Mouse (Mus musculus): ENCODE measurements around the gene Ank.
"Not testable (repeated sequence)": the region's sequence is repeated elsewhere in the genome, so short reads cannot be mapped to it uniquely, and the experiment has no call there.

Ank gene

GRCm38 (mm10) chr15:27461336-27462245, 4.9 kb upstream of the Ank start:
- no peak overlapping the region for H3K4me3 ChIP-seq (replicated peaks; ENCODE audit: low read length)
- H3K9me3 ChIP-seq (ENCODE audit: low read length): no peaks in the 10 kb centered on the region
- no peaks in the 10 kb centered on the region for H3K36me3 ChIP-seq (ENCODE audit: insufficient read depth, low read length)
- peaks cover 45% of the 10 kb centered on the region for H3K4me1 ChIP-seq (replicated peaks; ENCODE audit: low read depth, low read length)
- peaks cover 10% of the 10 kb centered on the region for H3K27me3 ChIP-seq (ENCODE audit: insufficient read depth, low read length)
- TF ChIP-seq POU5F1 (IDR thresholded peaks at IDR 0.05; ENCODE audit: borderline replicate concordance, low read length) (no peak), NANOG (IDR thresholded peaks at IDR 0.05; ENCODE audit: borderline replicate concordance, low read length) (no peak), CTCF (conservative IDR thresholded peaks at IDR 0.05; ENCODE audit: low read length) (no peak)

- H3K36me3 ChIP-seq (ENCODE audit: insufficient read depth, low read length): no peaks in the 10 kb centered on the region
- H3K9me3 ChIP-seq (ENCODE audit: low read length): no peaks in the 10 kb centered on the region
- peaks cover 24% of the 10 kb centered on the region for H3K27me3 ChIP-seq (ENCODE audit: insufficient read depth, low read length)
- no peak overlapping the region for H3K4me3 ChIP-seq (replicated peaks; ENCODE audit: low read length)
- H3K4me1 ChIP-seq (replicated peaks; ENCODE audit: low read depth, low read length): peaks cover 47% of the 10 kb centered on the region
- peak; percentile 50 for TF ChIP-seq CTCF (conservative IDR thresholded peaks at IDR 0.05; ENCODE audit: low read length)
- TF ChIP-seq POU5F1 (IDR thresholded peaks at IDR 0.05; ENCODE audit: borderline replicate concordance, low read length): no peak
Measured at GRCm38 (mm10) chr15:27463876-27464275, 2.6 kb upstream of the Ank start.

- peak overlapping the region; percentile 87 for H3K4me3 ChIP-seq (replicated peaks; ENCODE audit: low read length)
- no peaks in the 10 kb centered on the region for H3K36me3 ChIP-seq (ENCODE audit: insufficient read depth, low read length)
- TF ChIP-seq POU5F1 (IDR thresholded peaks at IDR 0.05; ENCODE audit: borderline replicate concordance, low read length) (no peak), NANOG (IDR thresholded peaks at IDR 0.05; ENCODE audit: borderline replicate concordance, low read length) (no peak), CTCF (conservative IDR thresholded peaks at IDR 0.05; ENCODE audit: low read length) (no peak)
- peaks cover 44% of the 10 kb centered on the region for H3K4me1 ChIP-seq (replicated peaks; ENCODE audit: low read depth, low read length)
- peaks cover 24% of the 10 kb centered on the region for H3K27me3 ChIP-seq (ENCODE audit: insufficient read depth, low read length)
- no peaks in the 10 kb centered on the region for H3K9me3 ChIP-seq (ENCODE audit: low read length)
Measured at GRCm38 (mm10) chr15:27465391-27466005, 979 bp upstream of the Ank start.

GRCm38 (mm10) chr15:27467081-27467491, 609 bp downstream of the Ank start:
- Histone ChIP-seq H3K36me3 (ENCODE audit: insufficient read depth, low read length) (no peaks in the 10 kb centered on the region), H3K9me3 (ENCODE audit: low read length) (no peaks in the 10 kb centered on the region), H3K4me1 (replicated peaks; ENCODE audit: low read depth, low read length) (peaks cover 37% of the 10 kb centered on the region), H3K27me3 (ENCODE audit: insufficient read depth, low read length) (peaks cover 24% of the 10 kb centered on the region), H3K4me3 (replicated peaks; ENCODE audit: low read length) (peak overlapping the region; percentile 87)
- TF ChIP-seq NANOG (IDR thresholded peaks at IDR 0.05; ENCODE audit: borderline replicate concordance, low read length): no peak
- TF ChIP-seq CTCF (conservative IDR thresholded peaks at IDR 0.05; ENCODE audit: low read length): no peak
- no peak for TF ChIP-seq POU5F1 (IDR thresholded peaks at IDR 0.05; ENCODE audit: borderline replicate concordance, low read length)

- no peaks in the 10 kb centered on the region for H3K9me3 ChIP-seq (ENCODE audit: low read length)
- peaks cover 33% of the 10 kb centered on the region for H3K4me1 ChIP-seq (replicated peaks; ENCODE audit: low read depth, low read length)
- TF ChIP-seq POU5F1 (IDR thresholded peaks at IDR 0.05; ENCODE audit: borderline replicate concordance, low read length) (no peak), CTCF (conservative IDR thresholded peaks at IDR 0.05; ENCODE audit: low read length) (no peak), NANOG (IDR thresholded peaks at IDR 0.05; ENCODE audit: borderline replicate concordance, low read length) (no peak)
- peaks cover 24% of the 10 kb centered on the region for H3K27me3 ChIP-seq (ENCODE audit: insufficient read depth, low read length)
- no peaks in the 10 kb centered on the region for H3K36me3 ChIP-seq (ENCODE audit: insufficient read depth, low read length)
- peak overlapping the region; percentile 87; the same call in 1 of the 2 replicates for H3K4me3 ChIP-seq (replicated peaks; ENCODE audit: low read length)
Measured at GRCm38 (mm10) chr15:27467641-27468040, 1.2 kb downstream of the Ank start.

GRCm38 (mm10) chr15:27468822-27469488, 2.5 kb downstream of the Ank start:
- TF ChIP-seq POU5F1 (IDR thresholded peaks at IDR 0.05; ENCODE audit: borderline replicate concordance, low read length): no peak
- H3K4me3 ChIP-seq (replicated peaks; ENCODE audit: low read length): no peak overlapping the region
- H3K27me3 ChIP-seq (ENCODE audit: insufficient read depth, low read length): peaks cover 24% of the 10 kb centered on the region
- no peaks in the 10 kb centered on the region for H3K36me3 ChIP-seq (ENCODE audit: insufficient read depth, low read length)
- peaks cover 28% of the 10 kb centered on the region for H3K4me1 ChIP-seq (replicated peaks; ENCODE audit: low read depth, low read length)
- H3K9me3 ChIP-seq (ENCODE audit: low read length): no peaks in the 10 kb centered on the region

GRCm38 (mm10) chr15:27470346-27470745, 3.9 kb downstream of the Ank start:
- not testable (repeated sequence) for H3K4me3 ChIP-seq (replicated peaks; ENCODE audit: low read length); H3K9me3 ChIP-seq (ENCODE audit: low read length); H3K36me3 ChIP-seq (ENCODE audit: insufficient read depth, low read length)
- peaks cover 33% of the 10 kb centered on the region for H3K27me3 ChIP-seq (ENCODE audit: insufficient read depth, low read length)
- H3K4me1 ChIP-seq (replicated peaks; ENCODE audit: low read depth, low read length): peaks cover 27% of the 10 kb centered on the region

- no peaks in the 10 kb centered on the region for H3K36me3 ChIP-seq (ENCODE audit: insufficient read depth, low read length)
- H3K9me3 ChIP-seq (ENCODE audit: low read length): no peaks in the 10 kb centered on the region
- H3K27me3 ChIP-seq (ENCODE audit: insufficient read depth, low read length): peaks cover 41% of the 10 kb centered on the region
- H3K4me3 ChIP-seq (replicated peaks; ENCODE audit: low read length): no peak overlapping the region
- H3K4me1 ChIP-seq (replicated peaks; ENCODE audit: low read depth, low read length): peaks cover 34% of the 10 kb centered on the region
- no peak for TF ChIP-seq POU5F1 (IDR thresholded peaks at IDR 0.05; ENCODE audit: borderline replicate concordance, low read length)
- TF ChIP-seq NANOG (IDR thresholded peaks at IDR 0.05; ENCODE audit: borderline replicate concordance, low read length): no peak
- TF ChIP-seq CTCF (conservative IDR thresholded peaks at IDR 0.05; ENCODE audit: low read length): no peak
Measured at GRCm38 (mm10) chr15:27472315-27472714, 5.8 kb downstream of the Ank start.

Data from E14TG2a.4 (cell line).